In genomic region chr4:123111275-123111983, GRCm38 (mm10) we compare ENCODE assay signal across 6 mouse cellular contexts. TPM values are rescaled to one million over a fixed set of nuclear protein-coding genes. Genes with fewer than 3 reads are reported as not detected.
"Had no signal": no experiment of that assay in that cellular context is flagged by ENCODE, and none has a peak within 500 bp of the region (broad histone marks: within the 10 kb centered on the region; RNA-seq: fewer than 3 reads in every experiment).

No protein-coding gene starts in this region.

RNA-seq across cellular contexts. Expression of gene Oxct2b, which starts 4.6 kb away (rescaled TPM):
- polyA plus RNA-seq: lung, embryonic 14.5 days; lung, embryonic 16.5 days; midbrain, embryonic 12.5 days; myocyte; stomach, embryonic 14.5 days; stomach, embryonic 16.5 days had no signal
